Mouse (Mus musculus) stomach, postnatal 0 days (tissue): ENCODE data around the gene Utp4. TPM values are rescaled to one million over a fixed set of nuclear protein-coding genes. Genes with fewer than 3 reads are reported as not detected.
A peak's percentile ranks its signal among the peaks of the same experiment; 100 is the strongest.

Source experiments
- ATAC-seq: fragments of 200-750 bp; cut with Nextera tagmentation; 2 replicates; pipeline ENCODE4 v1.8.0; 2017; ENCODE audit not compliant: low FRiP score, low TSS enrichment
- DNase-seq: peaks from one replicate; pipeline ENCODE4 v3.0.0-alpha.2; 2016; ENCODE audit warnings: low spot score
- H3K27ac ChIP-seq: fragments of 300-500 bp; sonication (generic); replicated peaks from 2 replicates; pipeline ENCODE4 v1.5.1; 2014; ENCODE audit warnings: mild to moderate bottlenecking, control low read depth
- H3K27me3 ChIP-seq: fragments of 300-500 bp; sonication (generic); 2 replicates; pipeline ENCODE4 v1.6.1; 2014; ENCODE audit warnings: low read length; ENCODE audit not compliant: control insufficient read depth, insufficient read depth
- H3K36me3 ChIP-seq: fragments of 300-500 bp; sonication (generic); 2 replicates; pipeline ENCODE4 v1.6.1; 2014; ENCODE audit warnings: low read length, mixed read lengths; ENCODE audit not compliant: control insufficient read depth, insufficient read depth
- H3K4me1 ChIP-seq: fragments of 300-500 bp; sonication (generic); replicated peaks from 2 replicates; pipeline ENCODE4 v1.6.1; 2014; ENCODE audit warnings: antibody characterized with exemption; ENCODE audit not compliant: control insufficient read depth, insufficient read depth
- H3K4me2 ChIP-seq: fragments of 300-500 bp; sonication (generic); replicated peaks from 2 replicates; pipeline ENCODE4 v1.6.1; 2014; ENCODE audit warnings: low read depth, mild to moderate bottlenecking, control low read depth, moderate library complexity
- H3K4me3 ChIP-seq: fragments of 300-500 bp; sonication (generic); 2 replicates; pipeline ENCODE4 v1.5.1; 2014; ENCODE audit warnings: low read depth, low read length, control low read depth
- H3K9ac ChIP-seq: fragments of 300-500 bp; sonication (generic); 2 replicates; pipeline ENCODE4 v1.6.1; 2014; ENCODE audit warnings: mild to moderate bottlenecking, low read length, control low read depth, mixed read lengths
- H3K9me3 ChIP-seq: fragments of 300-500 bp; sonication (generic); 2 replicates; pipeline ENCODE4 v1.6.1; 2016; ENCODE audit warnings: low read length; ENCODE audit not compliant: control insufficient read depth
- CTCF ChIP-seq: IDR thresholded peaks from 2 replicates; pipeline ENCODE4 v1.5.1; 2016; ENCODE audit warnings: antibody characterized with exemption, low read depth, mild to moderate bottlenecking, moderate library complexity
- EP300 ChIP-seq: optimal IDR thresholded peaks from 2 replicates; pipeline ENCODE3; 2016; ENCODE audit warnings: antibody characterized with exemption
- WGBS: fragments of 180-500 bp; shearing (Covaris S2); extraction: QIAGEN DNeasy Blood & Tissue Kit; methylation state at CpG from one replicate; pipeline ENCODE4 v1.1.7; 2014; 5-methylcytosine and 5-hydroxymethylcytosine counted together
- polyA plus RNA-seq: library from polyadenylated mRNA; unstranded; fragments of >200 nt; fragmentation: Nextera tagmentation; extraction: Ambion mirVana; gene quantifications from 2 replicates; pipeline ENCODE4 v1.2.1, GENCODE M21; 2015

Gene Utp4
- polyA plus RNA-seq, 1 experiment from 2014 or later = 30.4 TPM

GRCm38 (mm10) chr8:106964573-106964972 is 71.1 kb downstream of the Utp4 start:
- H3K27ac ChIP-seq = no peak overlapping the region
- H3K27me3 ChIP-seq = no peaks in the 10 kb centered on the region
- ATAC-seq (no peak), DNase-seq (no peak)
- H3K9ac ChIP-seq = no peak overlapping the region
- 73% methylated on average over 4 of the region's 4 CpGs for WGBS
- H3K4me3 ChIP-seq = no peak overlapping the region
- TF ChIP-seq CTCF = no peak
- no peak for TF ChIP-seq EP300
- H3K36me3 ChIP-seq = no peaks in the 10 kb centered on the region
- H3K4me1 ChIP-seq = no peaks in the 10 kb centered on the region
- no peak overlapping the region for H3K4me2 ChIP-seq
- no peaks in the 10 kb centered on the region for H3K9me3 ChIP-seq

DNA sequence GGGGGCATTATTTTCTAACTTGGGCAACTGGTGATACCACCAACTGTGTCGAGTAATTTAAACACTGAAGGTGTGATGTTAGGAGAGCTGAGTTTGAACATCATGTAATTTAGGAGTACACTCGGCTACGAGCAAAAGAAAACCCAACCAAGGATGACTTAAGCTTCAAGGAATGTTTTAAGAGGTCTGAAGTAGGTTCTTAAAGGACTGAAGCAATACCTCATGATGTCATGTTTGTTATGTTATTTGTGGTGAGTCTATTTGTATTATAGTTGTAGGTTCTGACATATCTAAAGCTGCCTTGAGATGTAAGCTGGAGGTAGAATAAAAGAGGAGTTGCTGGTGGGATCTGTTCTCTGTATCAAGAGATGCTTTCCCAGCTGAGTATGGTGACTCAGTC is 76.5 kb downstream of the Utp4 start:
- no peak overlapping the region for H3K27ac ChIP-seq
- H3K27me3 ChIP-seq = no peaks in the 10 kb centered on the region
- no peak overlapping the region for H3K4me2 ChIP-seq
- H3K9ac ChIP-seq = no peak overlapping the region
- WGBS = 57% methylated on average over 3 of the region's 3 CpGs
- no peak overlapping the region for H3K4me3 ChIP-seq
- TF ChIP-seq CTCF = no peak
- no peak for TF ChIP-seq EP300
- H3K36me3 ChIP-seq = no peaks in the 10 kb centered on the region
- no peaks in the 10 kb centered on the region for H3K4me1 ChIP-seq
- no peak for DNase-seq
- ATAC-seq = no peak
- no peaks in the 10 kb centered on the region for H3K9me3 ChIP-seq

- no peaks in the 10 kb centered on the region for H3K27me3 ChIP-seq
- peak overlapping the region; percentile 36 for H3K27ac ChIP-seq
- no peaks in the 10 kb centered on the region for H3K4me1 ChIP-seq
- TF ChIP-seq EP300 = no peak
- TF ChIP-seq CTCF = no peak
- no peaks in the 10 kb centered on the region for H3K9me3 ChIP-seq
- 44% methylated on average over 5 of the region's 5 CpGs for WGBS
- no peak overlapping the region for H3K4me2 ChIP-seq
- DNase-seq (no peak), ATAC-seq (no peak)
- no peak overlapping the region for H3K4me3 ChIP-seq
- no peak overlapping the region for H3K9ac ChIP-seq
- no peaks in the 10 kb centered on the region for H3K36me3 ChIP-seq
These were observed 78.5 kb downstream of the Utp4 start for GRCm38 (mm10) chr8:106971916-106972315.

Other genes starting within 250 kb of the Utp4 start
- 3.0 and 3.1 TPM in 2 replicates for gene Tango6, start 210.6 kb upstream of the Utp4 start, polyA plus RNA-seq
- 0.28 and 0.40 TPM in 2 replicates for gene Has3, start 23.4 kb upstream of the Utp4 start, polyA plus RNA-seq
- gene Sntb2, start 42.1 kb downstream of the Utp4 start, polyA plus RNA-seq = 9.1 and 10.2 TPM in 2 replicates
- gene Vps4a, start 137.6 kb downstream of the Utp4 start, polyA plus RNA-seq = 41.0 and 41.4 TPM in 2 replicates
- gene Pdf, start 155.0 kb downstream of the Utp4 start, polyA plus RNA-seq = 26.5 and 28.2 TPM in 2 replicates
- gene Cog8, start 163.1 kb downstream of the Utp4 start, polyA plus RNA-seq = 22.2 and 24.1 TPM in 2 replicates
- gene Nip7, start 163.2 kb downstream of the Utp4 start, polyA plus RNA-seq = 49.5 and 49.9 TPM in 2 replicates
- gene Tmed6, start 172.0 kb downstream of the Utp4 start, polyA plus RNA-seq = 79.6 and 81.7 TPM in 2 replicates
- gene Terf2, start 202.9 kb downstream of the Utp4 start, polyA plus RNA-seq = 12.1 and 12.7 TPM in 2 replicates